Mouse (Mus musculus): ENCODE results near the gene Fcgr4. TPM values are rescaled to one million over a fixed set of nuclear protein-coding genes. Genes with fewer than 3 reads are reported as not detected.

Gene Fcgr4
- polyA plus RNA-seq, 1 experiment from 2014 or later, result 1.1 TPM

- no peak for ATAC-seq (ENCODE audit: insufficient number of reproducible peaks, low FRiP score, low TSS enrichment, low read depth)
- H3K27me3 ChIP-seq, result no peaks in the 10 kb centered on the region
- H3K36me3 ChIP-seq, result no peaks in the 10 kb centered on the region
- H3K27ac ChIP-seq, result no peak overlapping the region
- no peaks in the 10 kb centered on the region for H3K4me1 ChIP-seq
- 81% methylated on average over 5 of the region's 5 CpGs for WGBS
- H3K4me2 ChIP-seq, result no peak overlapping the region
- no peak overlapping the region for H3K4me3 ChIP-seq
- no peak overlapping the region for H3K9ac ChIP-seq
- H3K9me3 ChIP-seq, result no peaks in the 10 kb centered on the region
Measured at GRCm38 (mm10) chr1:170985861-170986260, 32.9 kb upstream of the Fcgr4 start.

- no peak overlapping the region for H3K27ac ChIP-seq
- H3K9ac ChIP-seq, result no peak overlapping the region
- H3K36me3 ChIP-seq, result no peaks in the 10 kb centered on the region
- 0 out of 2 replicates have a peak, but pooled peaks cover 4% of the 10 kb centered on the region for H3K27me3 ChIP-seq
- ATAC-seq (ENCODE audit: insufficient number of reproducible peaks, low FRiP score, low TSS enrichment, low read depth), result no peak
- no peak overlapping the region for H3K4me3 ChIP-seq
- no peaks in the 10 kb centered on the region for H3K9me3 ChIP-seq
- WGBS, result 73% methylated on average over 9 of the region's 9 CpGs
- no peaks in the 10 kb centered on the region for H3K4me1 ChIP-seq
- H3K4me2 ChIP-seq, result no peak overlapping the region
Measured at GRCm38 (mm10) chr1:170989656-170990055, 29.1 kb upstream of the Fcgr4 start.

- Histone ChIP-seq H3K36me3 (no peaks in the 10 kb centered on the region), H3K27me3 (0 out of 2 replicates have a peak, but pooled peaks cover 8% of the 10 kb centered on the region), H3K9ac (no peak overlapping the region), H3K4me2 (no peak overlapping the region), H3K4me1 (no peaks in the 10 kb centered on the region), H3K27ac (no peak overlapping the region), H3K4me3 (no peak overlapping the region), H3K9me3 (no peaks in the 10 kb centered on the region)
- whole genome bisulfite sequencing, result 62% methylated on average over 5 of the region's 5 CpGs
- ATAC-seq (ENCODE audit: insufficient number of reproducible peaks, low FRiP score, low TSS enrichment, low read depth), result no peak
Measured at GRCm38 (mm10) chr1:170992550-170992949, 26.2 kb upstream of the Fcgr4 start.

- no peak overlapping the region for H3K27ac ChIP-seq
- no peaks in the 10 kb centered on the region for H3K36me3 ChIP-seq
- H3K4me1 ChIP-seq, result no peaks in the 10 kb centered on the region
- no peak overlapping the region for H3K9ac ChIP-seq
- no peak for ATAC-seq (ENCODE audit: insufficient number of reproducible peaks, low FRiP score, low TSS enrichment, low read depth)
- H3K27me3 ChIP-seq, result 0 out of 2 replicates have a peak, but pooled peaks cover 8% of the 10 kb centered on the region
- 75% methylated on average over 3 of the region's 3 CpGs for WGBS
- no peak overlapping the region for H3K4me2 ChIP-seq
- H3K4me3 ChIP-seq, result no peak overlapping the region
- H3K9me3 ChIP-seq, result no peaks in the 10 kb centered on the region
Measured at GRCm38 (mm10) chr1:170996034-170996433, 22.7 kb upstream of the Fcgr4 start.

GRCm38 (mm10) chr1:170996753-170997152, 22.0 kb upstream of the Fcgr4 start:
- 0 out of 2 replicates have a peak, but pooled peaks cover 8% of the 10 kb centered on the region for H3K27me3 ChIP-seq
- no peaks in the 10 kb centered on the region for H3K36me3 ChIP-seq
- no peak for ATAC-seq (ENCODE audit: insufficient number of reproducible peaks, low FRiP score, low TSS enrichment, low read depth)
- H3K9ac ChIP-seq, result no peak overlapping the region
- H3K4me2 ChIP-seq, result no peak overlapping the region
- no peak overlapping the region for H3K4me3 ChIP-seq
- 36% methylated on average over 3 of the region's 3 CpGs for WGBS
- no peaks in the 10 kb centered on the region for H3K4me1 ChIP-seq
- no peak overlapping the region for H3K27ac ChIP-seq
- no peaks in the 10 kb centered on the region for H3K9me3 ChIP-seq

- 51% methylated on average over 21 of the region's 21 CpGs for WGBS
- Histone ChIP-seq H3K4me1 (no peaks in the 10 kb centered on the region), H3K27me3 (0 out of 2 replicates have a peak, but pooled peaks cover 8% of the 10 kb centered on the region), H3K9ac (no peak overlapping the region), H3K27ac (no peak overlapping the region), H3K4me3 (peak overlapping the region; percentile 13; the same call in 1 of the 2 replicates), H3K4me2 (peak overlapping the region; percentile 34; the same call in 1 of the 2 replicates), H3K36me3 (no peaks in the 10 kb centered on the region), H3K9me3 (no peaks in the 10 kb centered on the region)
- ATAC-seq (ENCODE audit: insufficient number of reproducible peaks, low FRiP score, low TSS enrichment, low read depth), result no peak
Measured at GRCm38 (mm10) chr1:170997756-170998655, 20.7 kb upstream of the Fcgr4 start.

GRCm38 (mm10) chr1:170999811-171000210, 18.9 kb upstream of the Fcgr4 start:
- Histone ChIP-seq H3K4me1 (no peaks in the 10 kb centered on the region), H3K9me3 (no peaks in the 10 kb centered on the region), H3K36me3 (no peaks in the 10 kb centered on the region)

GRCm38 (mm10) chr1:171005081-171005480, 13.6 kb upstream of the Fcgr4 start:
- Histone ChIP-seq H3K4me1 (no peaks in the 10 kb centered on the region), H3K9ac (no peak overlapping the region), H3K27me3 (no peaks in the 10 kb centered on the region), H3K9me3 (no peaks in the 10 kb centered on the region), H3K4me3 (no peak overlapping the region), H3K36me3 (no peaks in the 10 kb centered on the region), H3K4me2 (no peak overlapping the region), H3K27ac (no peak overlapping the region)
- 55% methylated on average over 6 of the region's 6 CpGs for WGBS
- no peak for ATAC-seq (ENCODE audit: insufficient number of reproducible peaks, low FRiP score, low TSS enrichment, low read depth)

More at GRCm38 (mm10) chr1:170999811-171000210, 18.9 kb upstream of the Fcgr4 start:
- no peak overlapping the region for H3K4me2 ChIP-seq
- no peak overlapping the region for H3K9ac ChIP-seq
- H3K4me3 ChIP-seq, result no peak overlapping the region
- no peak overlapping the region for H3K27ac ChIP-seq
- ATAC-seq (ENCODE audit: insufficient number of reproducible peaks, low FRiP score, low TSS enrichment, low read depth), result no peak
- H3K27me3 ChIP-seq, result 0 out of 2 replicates have a peak, but pooled peaks cover 4% of the 10 kb centered on the region

- Histone ChIP-seq H3K4me3 (no peak overlapping the region), H3K4me2 (no peak overlapping the region), H3K4me1 (no peaks in the 10 kb centered on the region), H3K9me3 (no peaks in the 10 kb centered on the region), H3K36me3 (no peaks in the 10 kb centered on the region), H3K27ac (no peak overlapping the region), H3K27me3 (no peaks in the 10 kb centered on the region), H3K9ac (no peak overlapping the region)
- ATAC-seq (ENCODE audit: insufficient number of reproducible peaks, low FRiP score, low TSS enrichment, low read depth), result no peak
Measured at GRCm38 (mm10) chr1:171005586-171005985, 13.1 kb upstream of the Fcgr4 start.

- no peak overlapping the region for H3K9ac ChIP-seq
Measured at GRCm38 (mm10) chr1:171006335-171006734, 12.4 kb upstream of the Fcgr4 start.

GRCm38 (mm10) chr1:171006905-171007304, 11.8 kb upstream of the Fcgr4 start:
- no peak overlapping the region for H3K4me2 ChIP-seq
- no peaks in the 10 kb centered on the region for H3K9me3 ChIP-seq
- no peak overlapping the region for H3K4me3 ChIP-seq
- H3K4me1 ChIP-seq, result no peaks in the 10 kb centered on the region
- H3K9ac ChIP-seq, result no peak overlapping the region
- WGBS, result 93% methylated on average over 2 of the region's 2 CpGs
- H3K36me3 ChIP-seq, result no peaks in the 10 kb centered on the region
- ATAC-seq (ENCODE audit: insufficient number of reproducible peaks, low FRiP score, low TSS enrichment, low read depth), result no peak
- no peaks in the 10 kb centered on the region for H3K27me3 ChIP-seq
- H3K27ac ChIP-seq, result no peak overlapping the region

More at GRCm38 (mm10) chr1:171006335-171006734, 12.4 kb upstream of the Fcgr4 start:
- no peaks in the 10 kb centered on the region for H3K27me3 ChIP-seq
- H3K4me3 ChIP-seq, result no peak overlapping the region
- no peaks in the 10 kb centered on the region for H3K36me3 ChIP-seq
- no peak for ATAC-seq (ENCODE audit: insufficient number of reproducible peaks, low FRiP score, low TSS enrichment, low read depth)
- 90% methylated on average over 4 of the region's 4 CpGs for WGBS
- H3K4me2 ChIP-seq, result no peak overlapping the region
- H3K27ac ChIP-seq, result no peak overlapping the region
- H3K4me1 ChIP-seq, result no peaks in the 10 kb centered on the region
- no peaks in the 10 kb centered on the region for H3K9me3 ChIP-seq

GRCm38 (mm10) chr1:171011733-171012132, 7.0 kb upstream of the Fcgr4 start:
- WGBS, result 77% methylated on average over 4 of the region's 4 CpGs
- no peaks in the 10 kb centered on the region for H3K4me1 ChIP-seq
- no peaks in the 10 kb centered on the region for H3K9me3 ChIP-seq
- no peak for ATAC-seq (ENCODE audit: insufficient number of reproducible peaks, low FRiP score, low TSS enrichment, low read depth)
- no peak overlapping the region for H3K4me3 ChIP-seq
- no peaks in the 10 kb centered on the region for H3K36me3 ChIP-seq
- no peak overlapping the region for H3K27ac ChIP-seq
- H3K27me3 ChIP-seq, result no peaks in the 10 kb centered on the region
- no peak overlapping the region for H3K4me2 ChIP-seq
- H3K9ac ChIP-seq, result no peak overlapping the region
